ENCODE assay signal across 9 mouse cellular contexts in genomic region chr1:87568398-87568797, GRCm38 (mm10). TPM values are rescaled to one million over a fixed set of nuclear protein-coding genes. Genes with fewer than 3 reads are reported as not detected.
DNase-seq lines count a peak whose midpoint lies in the region; ATAC-seq lines count a peak whose summit lies in the region.
"Had no signal": no experiment of that assay in that cellular context is flagged by ENCODE, and none has a peak within 500 bp of the region (broad histone marks: within the 10 kb centered on the region; RNA-seq: fewer than 3 reads in every experiment).

No protein-coding gene starts in this region.

- H3K27ac ChIP-seq in liver, embryonic 11.5 days (ENCODE audit: low read depth, low read length) = no peak overlapping the region
- H3K27ac ChIP-seq: heart, embryonic 15.5 days had no signal

- 33% methylated on average over 6 of the region's 6 CpGs for WGBS in liver, embryonic 11.5 days

- H3K36me3 ChIP-seq in liver, embryonic 11.5 days (ENCODE audit: control insufficient read depth, insufficient read depth, low read length) = no peaks in the 10 kb centered on the region
- H3K36me3 ChIP-seq: heart, embryonic 15.5 days had no signal

- no peak overlapping the region for H3K4me2 ChIP-seq in liver, embryonic 11.5 days
- H3K4me2 ChIP-seq: heart, embryonic 15.5 days had no signal

- H3K9ac ChIP-seq in liver, embryonic 11.5 days (ENCODE audit: low read depth, low read length) = no peak overlapping the region
- H3K9ac ChIP-seq: heart, embryonic 15.5 days had no signal

- H3K27me3 ChIP-seq in liver, embryonic 11.5 days (replicated peaks; ENCODE audit: control insufficient read depth, insufficient read depth, low read length) = peaks cover 3% of the 10 kb centered on the region; the same call in 1 of the 2 replicates

- no peak for ATAC-seq in CD4-positive, CD25-positive, alpha-beta regulatory T cell, adult 4 months
- no peak for ATAC-seq in liver, embryonic 11.5 days (replicated peaks; ENCODE audit: low FRiP score)

- H3K4me1 ChIP-seq in liver, embryonic 11.5 days (replicated peaks; ENCODE audit: control insufficient read depth, insufficient read depth, low read length) = no peaks in the 10 kb centered on the region; the same call in 1 of the 2 replicates
- H3K4me1 ChIP-seq: heart, embryonic 15.5 days had no signal

- DNase-seq in CD4-positive, CD25-positive, alpha-beta regulatory T cell, adult 2 months (ENCODE audit: low read depth, low spot score) = peak; percentile 68
- peak; percentile 50 for DNase-seq in liver
- no peak for DNase-seq in liver, embryonic 11.5 days (ENCODE audit: low spot score)
- peak; percentile 24 for DNase-seq in kidney, postnatal 4 days
- peak; percentile 34 to 76 for DNase-seq in spleen, postnatal 4 days (ENCODE audit: low spot score in 2 of 2)
- no peak for DNase-seq in ovary, postnatal 36 days (ENCODE audit: low spot score)
- no peak for DNase-seq in left cerebral cortex, adult 9 months (ENCODE audit: low spot score in 2 of 2)

- H3K4me3 ChIP-seq in liver, embryonic 11.5 days (ENCODE audit: low read depth, low read length) = no peak overlapping the region
- H3K4me3 ChIP-seq: heart, embryonic 15.5 days had no signal

- H3K9me3 ChIP-seq in liver, embryonic 11.5 days (ENCODE audit: control insufficient read depth, low read length) = no peaks in the 10 kb centered on the region
- H3K9me3 ChIP-seq: heart, embryonic 15.5 days had no signal

RNA-seq across cellular contexts. Expression of gene Ngef, which starts 5.3 kb away (rescaled TPM):
- not detected for polyA plus RNA-seq in CD4-positive, CD25-positive, alpha-beta regulatory T cell, adult 4 months (2017; shearing (Covaris generic))
- 2.1 and 2.4 TPM in 2 replicates for polyA plus RNA-seq in liver, embryonic 11.5 days (2014; fragmentation: Nextera tagmentation; extraction: Ambion mirVana)

RNA-seq across cellular contexts. Expression of gene Inpp5d, which starts 51.7 kb away (rescaled TPM):
- polyA plus RNA-seq in CD4-positive, CD25-positive, alpha-beta regulatory T cell, adult 4 months (2017; shearing (Covaris generic)) = 100 to 1,000 TPM; 145 to 167 TPM
- 30.8 and 31.0 TPM in 2 replicates for polyA plus RNA-seq in liver, embryonic 11.5 days (2014; fragmentation: Nextera tagmentation; extraction: Ambion mirVana)

RNA-seq across cellular contexts. Expression of gene Neu2, which starts 58.7 kb away (rescaled TPM):
- polyA plus RNA-seq in CD4-positive, CD25-positive, alpha-beta regulatory T cell, adult 4 months (2017; shearing (Covaris generic)) = not detected
- 0.16 and 0.60 TPM in 2 replicates for polyA plus RNA-seq in liver, embryonic 11.5 days (2014; fragmentation: Nextera tagmentation; extraction: Ambion mirVana)

Comparison
In these comparisons a context has a peak if more than half of its experiments do, and no peak if none do; other contexts are left out.
1. DNase-seq: peak in CD4-positive, CD25-positive, alpha-beta regulatory T cell, adult 2 months (single experiment), liver (single experiment), kidney, postnatal 4 days (2 of 2) and spleen, postnatal 4 days (2 of 2); none in liver, embryonic 11.5 days (single experiment), ovary, postnatal 36 days (single experiment) and left cerebral cortex, adult 9 months (0 of 2).